Mouse (Mus musculus) CH12.LX (cell line): ENCODE results near the gene Tmem176a. TPM values are rescaled to one million over a fixed set of nuclear protein-coding genes. Genes with fewer than 3 reads are reported as not detected.
"Not testable (repeated sequence)": the region's sequence is repeated elsewhere in the genome, so short reads cannot be mapped to it uniquely, and the experiment has no call there.

ENCODE experiments used
- DNase-seq: peaks from one replicate; pipeline ENCODE4 v3.0.0-alpha.2; 2013; ENCODE audit errors: extremely low read depth
- H3K27ac ChIP-seq: 2 replicates; pipeline ENCODE4 v1.5.1; 2012; ENCODE audit warnings: low read depth, mild to moderate bottlenecking, control low read depth, moderate library complexity; ENCODE audit not compliant: insufficient read depth
- H3K27me3 ChIP-seq: replicated peaks from 2 replicates; pipeline ENCODE3; 2012; ENCODE audit warnings: inconsistent platforms
- H3K36me3 ChIP-seq, 2 experiments: replicated peaks in 1 of 2; 2 replicates each; pipeline versions ENCODE3 to v1.6.1; 2012; ENCODE audit warnings: inconsistent platforms in 1 of 2, low read length in 1 of 2, mild to moderate bottlenecking in 1 of 2, mixed read lengths in 1 of 2, moderate library complexity in 1 of 2; ENCODE audit not compliant: control insufficient read depth in 1 of 2, insufficient read depth in 1 of 2
- H3K4me1 ChIP-seq, 2 experiments: 2 replicates each; pipeline ENCODE4 v1.6.1; 2012; ENCODE audit warnings: inconsistent platforms in 1 of 2, moderate library complexity in 1 of 2; ENCODE audit not compliant: insufficient read depth in 2 of 2, control insufficient read depth in 1 of 2
- H3K4me2 ChIP-seq: 2 replicates; pipeline ENCODE4 v1.6.1; 2012; ENCODE audit warnings: low read depth, mild to moderate bottlenecking, control low read depth; ENCODE audit not compliant: poor library complexity, insufficient read depth, severe bottlenecking
- H3K4me3 ChIP-seq, 3 experiments: fragments of 150-350 bp in 1 of 3; sonication (generic) in 1 of 3; replicated peaks in 1 of 3; 2 replicates each; pipeline versions ENCODE3 to v1.5.1; 2011 to 2012; ENCODE audit warnings: low read depth in 2 of 3, low read length in 2 of 3, mild to moderate bottlenecking in 2 of 3, moderate library complexity in 2 of 3, control low read depth in 1 of 3, improper control_type of control experiment in 1 of 3, inconsistent platforms in 1 of 3, mixed read lengths in 1 of 3; ENCODE audit not compliant: poor library complexity in 1 of 3
- H3K79me2 ChIP-seq: replicated peaks from 2 replicates; pipeline ENCODE4 v1.6.1; 2012; ENCODE audit warnings: mild to moderate bottlenecking, moderate library complexity; ENCODE audit not compliant: control insufficient read depth, poor library complexity, insufficient read depth, severe bottlenecking; ENCODE audit errors: extremely low read depth
- H3K9ac ChIP-seq: 2 replicates; pipeline ENCODE4 v1.6.1; 2012; ENCODE audit warnings: low read depth, mild to moderate bottlenecking, control low read depth, moderate library complexity; ENCODE audit not compliant: insufficient read depth
- H3K9me3 ChIP-seq: replicated peaks from 2 replicates; pipeline ENCODE3; 2012; ENCODE audit warnings: low read length, inconsistent platforms, mixed read lengths
- BHLHE40 ChIP-seq: IDR thresholded peaks from 2 replicates; pipeline ENCODE4 v1.6.1; 2011; ENCODE audit warnings: mild to moderate bottlenecking, low read depth, low read length, improper control_type of control experiment
- CHD2 ChIP-seq: IDR thresholded peaks from 2 replicates; pipeline ENCODE4 v1.6.1; 2011; ENCODE audit warnings: low read length, improper control_type of control experiment
- CTCF ChIP-seq, 2 experiments: IDR thresholded peaks in 1 of 2; conservative IDR thresholded peaks in 1 of 2; 2 replicates each; pipeline ENCODE4 v1.5.1; 2011 to 2012; ENCODE audit warnings: low read depth in 2 of 2, low read length in 2 of 2, improper control_type of control experiment in 1 of 2, inconsistent platforms in 1 of 2, mild to moderate bottlenecking in 1 of 2, moderate library complexity in 1 of 2
- E2F4 ChIP-seq: IDR thresholded peaks from 2 replicates; pipeline ENCODE4 v1.6.1; 2011; ENCODE audit warnings: low read depth, low read length, improper control_type of control experiment; ENCODE audit not compliant: insufficient replicate concordance
- GABPA ChIP-seq: IDR thresholded peaks from 2 replicates; pipeline ENCODE4 v1.6.1; 2012; ENCODE audit warnings: low read depth, low read length, improper control_type of control experiment, inconsistent platforms; ENCODE audit not compliant: insufficient replicate concordance
- IRF4 ChIP-seq: IDR thresholded peaks from 2 replicates; pipeline ENCODE4 v1.6.1; 2014; ENCODE audit warnings: low read depth, mild to moderate bottlenecking, inconsistent platforms, low read length, improper control_type of control experiment
- MXI1 ChIP-seq: IDR thresholded peaks from 2 replicates; pipeline ENCODE4 v1.6.1; 2011; ENCODE audit warnings: mild to moderate bottlenecking, low read depth, low read length, improper control_type of control experiment
- MYC ChIP-seq: IDR thresholded peaks from 2 replicates; pipeline ENCODE4 v1.6.1; 2011; ENCODE audit warnings: low read depth, mild to moderate bottlenecking, improper control_type of control experiment, low read length
- POLR2A ChIP-seq: IDR thresholded peaks from 2 replicates; pipeline ENCODE4 v1.6.1; 2011; ENCODE audit warnings: low read depth, mild to moderate bottlenecking, improper control_type of control experiment, low read length
- POLR2AphosphoS2 ChIP-seq: IDR thresholded peaks from 2 replicates; pipeline ENCODE4 v1.6.1; 2011; ENCODE audit warnings: low read depth, low read length, improper control_type of control experiment
- SMC3 ChIP-seq: IDR thresholded peaks from 2 replicates; pipeline ENCODE4 v1.6.1; 2011; ENCODE audit warnings: low read depth, low read length, improper control_type of control experiment
- UBTF ChIP-seq: IDR thresholded peaks from 2 replicates; pipeline ENCODE4 v1.6.1; 2012; ENCODE audit warnings: low read depth, mild to moderate bottlenecking, inconsistent platforms, low read length, improper control_type of control experiment, moderate library complexity
- ZC3H11A ChIP-seq: IDR thresholded peaks from 2 replicates; pipeline ENCODE4 v1.6.1; 2012; ENCODE audit warnings: low read depth, mild to moderate bottlenecking, inconsistent platforms, low read length, improper control_type of control experiment
- ZMIZ1 ChIP-seq: IDR thresholded peaks from 2 replicates; pipeline ENCODE4 v1.6.1; 2012; ENCODE audit warnings: low read depth, mild to moderate bottlenecking, inconsistent platforms, low read length, improper control_type of control experiment
- dilution Hi-C: fragments of 300-500 bp; cut with MboI; formaldehyde crosslinking; loops from 2 replicates; pipeline ENCODE4 v1.14.3; 2020; ENCODE audit warnings: low sequenced_read_pairs; ENCODE audit not compliant: extremely low pct_unique_long_range_greater_than_20kb, extremely low pct_ligation_motif_present
- in situ Hi-C: fragments of 300-500 bp; cut with MboI; formaldehyde crosslinking; loops from 3 replicates; pipeline ENCODE4 v1.14.3; 2019; ENCODE audit warnings: low sequenced_read_pairs, low pct_ligation_motif_present, low pct_unique_long_range_greater_than_20kb, mixed read lengths
- polyA plus RNA-seq: library from polyadenylated mRNA; unstranded; fragments of >175 nt; gene quantifications from 2 replicates; pipeline ENCODE4 v1.2.1, GENCODE M21; 2012; ENCODE audit warnings: low read depth; ENCODE audit not compliant: insufficient read length
- total RNA-seq, 2 experiments: library from RNA; depleted of rRNA; stranded (reverse); fragments of 300-350 nt in 1 of 2; fragments of >200 nt in 1 of 2; gene quantifications; 2 replicates each; pipeline ENCODE4 v1.2.3; 2012 to 2014

Gene Tmem176a
- total and polyA plus RNA-seq, 3 experiments, result 27.2 to 58.0 (median 34.6) TPM

- Histone ChIP-seq H3K27me3 (peaks cover 4% of the 10 kb centered on the region), H3K9ac (no peak overlapping the region), H3K9me3 (no peaks in the 10 kb centered on the region)
- in situ Hi-C loops (loop anchor here (10.0 kb wide), 1 partner anchor 90 kb away; no protein-coding TSS in a partner anchor), dilution Hi-C loops (no loop called here)
- no peak for TF ChIP-seq GABPA
- TF ChIP-seq, all 38 proteins: peak for 0
- Histone ChIP-seq H3K79me2 (no peaks in the 10 kb centered on the region), H3K4me2 (no peak overlapping the region), H3K27ac (no peak overlapping the region), H3K4me1 (peaks cover 0 to 11% of the 10 kb centered on the region in 2 experiments; a peak in 2 of 4 replicates), H3K4me3 (no peak overlapping the region), H3K36me3 (no peaks in the 10 kb centered on the region)
- no peak for DNase-seq
Observed at GRCm38 (mm10) chr6:48864723-48865122, 24.0 kb downstream of the Tmem176a start.

GRCm38 (mm10) chr6:48865152-48865745 lies 24.5 kb downstream of the Tmem176a start:
- no peak overlapping the region for H3K4me3 ChIP-seq
- no peak for TF ChIP-seq UBTF
- H3K4me2 ChIP-seq, result no peak overlapping the region
- in situ Hi-C loops, result loop anchor here (10.0 kb wide), 1 partner anchor 90 kb away; no protein-coding TSS in a partner anchor
- H3K79me2 ChIP-seq, result no peaks in the 10 kb centered on the region
- H3K36me3 ChIP-seq, result no peaks in the 10 kb centered on the region
- H3K27ac ChIP-seq, result no peak overlapping the region
- no peaks in the 10 kb centered on the region for H3K9me3 ChIP-seq
- peaks cover 4% of the 10 kb centered on the region for H3K27me3 ChIP-seq
- no peak for DNase-seq
- peaks cover 3 to 13% of the 10 kb centered on the region in 2 experiments; a peak in 3 of 4 replicates for H3K4me1 ChIP-seq
- no peak overlapping the region for H3K9ac ChIP-seq
- dilution Hi-C loops, result no loop called here

- H3K79me2 ChIP-seq, H3K4me1 ChIP-seq, H3K9me3 ChIP-seq, H3K36me3 ChIP-seq, H3K9ac ChIP-seq, DNase-seq, H3K27ac ChIP-seq, dilution Hi-C loops, H3K4me3 ChIP-seq, H3K27me3 ChIP-seq, H3K4me2 ChIP-seq: not testable (repeated sequence)
- in situ Hi-C loops, result loop anchor here (10.0 kb wide), 1 partner anchor 88 kb away; no protein-coding TSS in a partner anchor
Observed at GRCm38 (mm10) chr6:48866355-48866950, 25.7 kb downstream of the Tmem176a start.

GRCm38 (mm10) chr6:48867158-48867557 lies 26.4 kb downstream of the Tmem176a start:
- H3K36me3 ChIP-seq, result no peaks in the 10 kb centered on the region
- no peaks in the 10 kb centered on the region for H3K79me2 ChIP-seq
- H3K4me3 ChIP-seq, result no peak overlapping the region
- H3K9me3 ChIP-seq, result no peaks in the 10 kb centered on the region
- peaks cover 3 to 11% of the 10 kb centered on the region in 2 experiments; a peak in 3 of 4 replicates for H3K4me1 ChIP-seq
- DNase-seq, result no peak
- peaks cover 2% of the 10 kb centered on the region for H3K27me3 ChIP-seq
- H3K4me2 ChIP-seq, result no peak overlapping the region
- H3K27ac ChIP-seq, result no peak overlapping the region
- H3K9ac ChIP-seq, result no peak overlapping the region
- dilution Hi-C loops, result no loop called here
- in situ Hi-C loops, result loop anchor here (10.0 kb wide), 1 partner anchor 88 kb away; no protein-coding TSS in a partner anchor
- TF ChIP-seq POLR2A (no peak), MYC (no peak), SMC3 (no peak), CTCF (conservative IDR thresholded peaks at IDR 0.05 in 1 of 2, IDR thresholded peaks at IDR 0.05 in 1 of 2; ENCODE audit: low read depth in 2 of 2, low read length in 2 of 2) (no peak), ZMIZ1 (no peak), MXI1 (no peak), POLR2AphosphoS2 (no peak), BHLHE40 (no peak), E2F4 (no peak), CHD2 (no peak), IRF4 (no peak), ZC3H11A (no peak), GABPA (no peak)
- TF ChIP-seq, all 38 proteins: peak for 0
